Mouse (Mus musculus) left cerebral cortex, postnatal 4 days (tissue): Measurements from ENCODE around the gene Lrrc4b. TPM values are rescaled to one million over a fixed set of nuclear protein-coding genes. Genes with fewer than 3 reads are reported as not detected.
A peak's percentile ranks its signal among the peaks of the same experiment; 100 is the strongest.

ENCODE experiments used
- DNase-seq: peaks from one replicate; pipeline ENCODE4 v3.0.0-alpha.2; 2022
- intact Hi-C: fragments of 180-260 bp; cut with DNase I; formaldehyde crosslinking; loops from one replicate; pipeline ENCODE4 v1.15.1; 2025
- total RNA-seq, 2 experiments: library from RNA; stranded (reverse); gene quantifications; 2 replicates each; pipeline ENCODE4 v1.2.3; 2021

The Lrrc4b gene
- total RNA-seq, 2 experiments from 2014 or later: 357 to 379 TPM

GRCm38 (mm10) chr7:44462218-44463055 lies 33.6 kb downstream of the Lrrc4b start:
- intact Hi-C loops: no loop called here
- DNase-seq: peak; percentile 64

GRCm38 (mm10) chr7:44463056-44463425 lies 34.2 kb downstream of the Lrrc4b start:
- DNase-seq: no peak
- intact Hi-C loops: no loop called here

GRCm38 (mm10) chr7:44463556-44464225 lies 34.9 kb downstream of the Lrrc4b start:
- intact Hi-C loops: no loop called here

GRCm38 (mm10) chr7:44464511-44464910 lies 35.7 kb downstream of the Lrrc4b start:
- DNase-seq: peak; percentile 93
- intact Hi-C loops: no loop called here

More at GRCm38 (mm10) chr7:44463556-44464225, 34.9 kb downstream of the Lrrc4b start:
- DNase-seq: no peak

GRCm38 (mm10) chr7:44465111-44465510 lies 36.3 kb downstream of the Lrrc4b start, which contains the start of gene Aspdh:
Gene Aspdh, plus strand, starts transcription at chr7:44465391.
- intact Hi-C loops: no loop called here
- no peak for DNase-seq

DNA sequence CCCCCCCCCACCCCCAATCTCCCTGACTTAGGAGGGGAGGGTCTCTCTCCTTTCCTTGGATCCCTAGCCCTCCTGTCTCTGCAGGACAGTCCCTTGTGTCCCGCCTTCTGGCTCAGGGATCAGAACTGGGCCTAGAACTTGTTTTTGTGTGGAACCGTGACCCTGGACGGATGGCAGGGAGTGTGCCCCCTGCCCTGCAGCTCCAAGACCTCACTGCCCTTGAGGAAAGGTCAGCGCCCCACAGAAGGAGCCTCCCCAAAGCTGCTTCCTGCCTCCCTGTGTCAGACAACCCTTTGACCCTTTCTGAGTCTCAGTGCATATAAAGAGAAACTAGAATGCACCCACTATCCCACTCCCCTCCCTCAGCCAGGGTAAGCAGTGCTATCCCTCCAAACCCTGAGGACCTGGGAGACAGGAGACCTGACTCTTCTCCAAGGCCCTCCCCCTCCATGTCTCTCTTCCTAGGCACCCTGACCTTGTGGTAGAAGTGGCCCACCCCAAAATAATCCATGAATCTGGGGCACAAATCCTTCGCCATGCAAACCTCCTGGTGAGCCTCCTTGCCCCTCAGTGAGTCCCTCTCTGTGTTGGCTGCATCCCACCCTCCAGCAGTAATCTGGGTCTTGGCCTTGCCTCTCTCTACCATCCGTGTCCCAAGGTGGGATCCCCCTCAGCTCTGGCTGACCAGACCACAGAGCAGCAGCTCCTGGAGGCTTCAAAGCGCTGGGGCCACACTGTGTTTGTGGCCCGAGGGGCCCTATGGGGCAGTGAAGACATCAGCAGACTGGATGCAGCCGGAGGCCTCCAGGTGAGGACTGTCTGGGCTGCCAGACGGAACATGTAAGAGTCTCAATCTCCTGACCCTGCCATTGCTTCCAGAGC lies 37.4 kb downstream of the Lrrc4b start:
- intact Hi-C loops: no loop called here
- DNase-seq: no peak

- intact Hi-C loops: no loop called here
- DNase-seq: no peak
These were observed 38.1 kb downstream of the Lrrc4b start for GRCm38 (mm10) chr7:44466888-44467311.

- peak; percentile 95 for DNase-seq
- intact Hi-C loops: no loop called here
These were observed 39.1 kb downstream of the Lrrc4b start, which contains the start of gene Josd2 for GRCm38 (mm10) chr7:44467811-44468411. Gene Josd2, plus strand, starts transcription at chr7:44467980.

- DNase-seq: no peak
- intact Hi-C loops: no loop called here
These were observed 39.9 kb downstream of the Lrrc4b start for GRCm38 (mm10) chr7:44468644-44469285.

- intact Hi-C loops: no loop called here
- no peak for DNase-seq
These were observed 41.2 kb downstream of the Lrrc4b start for GRCm38 (mm10) chr7:44469677-44470675.

GRCm38 (mm10) chr7:44470696-44471612 lies 42.1 kb downstream of the Lrrc4b start:
- DNase-seq: no peak
- intact Hi-C loops: no loop called here

- DNase-seq: no peak
- intact Hi-C loops: no loop called here
These were observed 43.2 kb downstream of the Lrrc4b start for GRCm38 (mm10) chr7:44471880-44472557.

GRCm38 (mm10) chr7:44472558-44472885 lies 43.7 kb downstream of the Lrrc4b start:
- intact Hi-C loops: no loop called here
- DNase-seq: no peak

- intact Hi-C loops: no loop called here
These were observed 44.3 kb downstream of the Lrrc4b start for GRCm38 (mm10) chr7:44472961-44473646.

DNA sequence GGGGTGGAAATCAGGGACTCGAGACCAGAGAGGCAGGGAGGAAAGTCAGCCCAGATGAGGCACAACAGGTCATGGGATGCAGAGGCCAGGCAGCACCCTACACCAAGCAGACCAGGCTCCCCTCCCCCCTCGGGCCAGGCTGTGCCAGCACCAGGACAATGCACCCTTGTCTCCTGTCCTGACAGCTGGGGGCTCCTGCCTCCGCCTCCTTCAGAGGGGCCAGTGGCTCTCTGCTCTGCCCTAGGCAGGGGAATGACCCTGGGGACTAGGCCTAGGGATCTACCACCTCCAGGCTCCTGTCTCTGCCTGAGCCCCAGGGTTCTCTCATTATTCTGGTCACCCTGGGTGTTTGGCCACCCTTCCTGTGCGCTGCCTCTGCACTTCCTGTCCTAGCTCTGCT lies 45.6 kb downstream of the Lrrc4b start:
- intact Hi-C loops: no loop called here
- DNase-seq: peak; percentile 73

More at GRCm38 (mm10) chr7:44472961-44473646, 44.3 kb downstream of the Lrrc4b start:
- no peak for DNase-seq

DNA sequence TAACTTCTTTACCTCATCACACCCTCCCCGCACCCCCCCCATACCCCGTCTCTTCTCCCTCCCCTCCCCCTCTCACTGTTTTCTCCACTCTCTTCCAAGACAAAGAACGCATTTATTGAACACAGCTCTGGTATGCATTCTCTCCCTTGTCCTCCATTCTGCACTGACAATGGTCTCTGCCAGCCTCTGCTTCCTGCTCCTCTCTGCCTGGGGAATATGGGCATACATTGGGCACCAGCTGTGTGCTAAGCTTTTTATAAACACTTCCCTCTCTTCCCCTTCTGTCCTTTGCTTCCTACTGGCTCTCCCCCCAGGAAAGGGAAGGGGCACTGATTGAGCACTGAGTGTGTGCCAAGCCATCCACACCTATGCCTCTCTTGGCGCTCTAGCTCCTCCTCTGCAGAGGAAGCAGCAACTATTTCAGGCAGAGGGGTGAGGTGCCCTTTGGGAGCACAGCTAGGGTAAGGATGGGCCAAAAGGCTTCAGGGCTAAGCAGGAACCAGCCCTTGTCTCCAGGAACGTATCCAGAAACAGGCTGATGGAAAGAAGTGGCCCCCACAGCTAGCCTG lies 46.3 kb downstream of the Lrrc4b start:
- intact Hi-C loops: no loop called here
- DNase-seq: no peak
